Mouse (Mus musculus) spleen, adult 2 months (tissue): ENCODE measurements around the gene Pnrc2.

Experiments
- CTCF ChIP-seq: fragments of 200-500 bp; IDR thresholded peaks from 2 replicates; pipeline ENCODE4 v1.5.1; 2011; ENCODE audit warnings: mild to moderate bottlenecking, inconsistent platforms; ENCODE audit not compliant: insufficient read depth, insufficient read length, insufficient replicate concordance; ENCODE audit errors: extremely low read depth
- POLR2A ChIP-seq: fragments of 200-500 bp; IDR thresholded peaks from 2 replicates; pipeline ENCODE4 v1.6.1; 2011; ENCODE audit warnings: low read depth, low read length, inconsistent platforms

DNA sequence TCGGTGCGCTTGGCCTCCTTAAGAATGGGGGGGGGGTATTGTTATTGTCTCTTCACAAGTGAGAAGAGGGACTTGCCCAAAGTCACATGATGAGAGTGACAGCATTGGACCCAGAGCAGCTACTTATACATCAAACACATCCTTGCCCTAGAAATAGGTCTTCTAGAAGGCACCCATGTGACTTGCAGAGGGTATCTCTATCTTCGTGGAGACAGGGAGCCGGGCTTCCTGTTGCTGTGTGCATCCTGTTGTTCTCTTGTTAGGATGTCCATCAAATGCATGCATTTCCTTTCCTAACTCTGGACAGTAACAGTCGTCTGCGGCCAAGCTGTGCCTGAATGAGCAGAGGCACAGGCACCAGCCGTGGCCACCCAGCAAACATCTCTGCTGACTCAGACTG, 37.9 kb upstream of the Pnrc2 start:
- TF ChIP-seq CTCF (no peak), POLR2A (no peak)
